Mouse (Mus musculus) G1E (cell line): ENCODE measurements around the gene Lhb.

Experiments used
- CTCF ChIP-seq: IDR thresholded peaks from 2 replicates; pipeline ENCODE4 v1.5.1; 2012; ENCODE audit warnings: low read depth, low read length, inconsistent platforms, mixed read lengths
- GATA1 ChIP-seq: IDR thresholded peaks from 2 replicates; pipeline ENCODE4 v1.6.1; 2012; ENCODE audit warnings: borderline replicate concordance, low read length, inconsistent platforms, mixed read lengths
- TAL1 ChIP-seq: conservative IDR thresholded peaks from 2 replicates; pipeline ENCODE4 v1.6.1; 2012; ENCODE audit warnings: low read depth, low read length, inconsistent platforms, mixed read lengths

DNA sequence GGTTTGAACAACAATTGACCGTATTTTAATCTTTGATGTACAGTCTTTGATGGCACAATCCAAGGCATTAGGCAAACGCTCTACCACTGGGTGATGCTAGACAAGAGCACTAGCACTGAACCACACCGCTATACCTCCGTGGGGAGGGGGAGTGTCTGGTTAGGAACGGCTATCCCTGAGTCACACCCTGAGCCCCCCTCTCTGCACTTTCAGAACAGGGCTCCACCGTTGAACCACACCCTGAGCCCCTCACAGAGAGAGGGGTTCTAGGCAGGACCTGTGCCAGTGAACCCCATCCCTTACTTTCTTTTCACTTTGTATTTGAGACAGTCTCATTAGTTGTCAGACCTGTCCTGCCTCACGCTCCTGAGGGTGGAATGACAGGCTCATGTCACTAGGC lies 12.3 kb upstream of the Lhb start:
- TF ChIP-seq CTCF, result no peak
- TF ChIP-seq GATA1, result no peak
- TF ChIP-seq TAL1, result no peak
